Mouse (Mus musculus) liver, postnatal 0 days (tissue): ENCODE measurements around the gene Utf1.

ENCODE experiments used
- CTCF ChIP-seq: sonication (generic); IDR thresholded peaks from 2 replicates; pipeline ENCODE4 v1.5.1; 2016; ENCODE audit warnings: antibody characterized with exemption, low read depth
- EP300 ChIP-seq: IDR thresholded peaks from 2 replicates; pipeline ENCODE4 v1.6.1; 2016; ENCODE audit warnings: antibody characterized with exemption, low read depth, mild to moderate bottlenecking

DNA sequence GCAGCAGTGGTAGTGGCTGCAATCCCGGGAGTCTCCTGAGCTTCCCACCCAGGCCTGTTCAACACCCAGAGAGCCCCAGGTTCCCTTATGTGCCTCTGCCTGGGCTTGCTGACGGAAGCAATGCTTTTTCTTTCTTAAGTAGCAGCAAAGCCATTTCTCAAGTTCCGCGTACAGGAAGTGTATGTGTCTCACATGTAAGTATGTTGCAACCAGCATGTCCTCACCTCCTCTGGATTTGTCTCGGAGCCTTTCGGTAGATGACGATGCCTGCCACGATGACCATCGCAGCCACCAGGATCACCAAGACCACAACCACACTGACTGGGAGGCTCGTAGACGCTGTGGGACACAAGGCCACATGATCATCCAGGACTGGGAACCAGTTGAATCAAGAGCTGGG, 40.9 kb downstream of the Utf1 start:
- TF ChIP-seq EP300, result no peak; the same call in 1 of the 2 replicates
- no peak for TF ChIP-seq CTCF
